Mouse (Mus musculus) cortical plate, adult 2 months (tissue): Measurements from ENCODE around the gene Wdr27.

ENCODE experiments used
- CTCF ChIP-seq: fragments of 200-500 bp; IDR thresholded peaks from 2 replicates; pipeline ENCODE4 v1.5.1; 2011; ENCODE audit warnings: mild to moderate bottlenecking, control low read depth, low read length; ENCODE audit not compliant: insufficient read depth; ENCODE audit errors: extremely low read depth
- POLR2A ChIP-seq: fragments of 200-500 bp; IDR thresholded peaks from 2 replicates; pipeline ENCODE4 v1.6.1; 2011; ENCODE audit warnings: mild to moderate bottlenecking, low read length, control low read depth; ENCODE audit not compliant: insufficient read depth; ENCODE audit errors: extremely low read depth

GRCm38 (mm10) chr17:14886933-14887332, 56.0 kb downstream of the Wdr27 start:
- no peak for TF ChIP-seq POLR2A
- no peak for TF ChIP-seq CTCF
